Mouse (Mus musculus) CD4-positive, CD25-positive, alpha-beta regulatory T cell, adult 9 weeks (primary cell): ENCODE data around the gene Zbtb8os. TPM values are rescaled to one million over a fixed set of nuclear protein-coding genes. Genes with fewer than 3 reads are reported as not detected.

Experiments used
- polyA plus RNA-seq: library from polyadenylated mRNA; unstranded; fragments of 100-300 nt; shearing (Covaris generic); gene quantifications from one replicate; pipeline ENCODE4 v1.2.1, GENCODE M21; 2017

The Zbtb8os gene
- 86.8 TPM for polyA plus RNA-seq

DNA sequence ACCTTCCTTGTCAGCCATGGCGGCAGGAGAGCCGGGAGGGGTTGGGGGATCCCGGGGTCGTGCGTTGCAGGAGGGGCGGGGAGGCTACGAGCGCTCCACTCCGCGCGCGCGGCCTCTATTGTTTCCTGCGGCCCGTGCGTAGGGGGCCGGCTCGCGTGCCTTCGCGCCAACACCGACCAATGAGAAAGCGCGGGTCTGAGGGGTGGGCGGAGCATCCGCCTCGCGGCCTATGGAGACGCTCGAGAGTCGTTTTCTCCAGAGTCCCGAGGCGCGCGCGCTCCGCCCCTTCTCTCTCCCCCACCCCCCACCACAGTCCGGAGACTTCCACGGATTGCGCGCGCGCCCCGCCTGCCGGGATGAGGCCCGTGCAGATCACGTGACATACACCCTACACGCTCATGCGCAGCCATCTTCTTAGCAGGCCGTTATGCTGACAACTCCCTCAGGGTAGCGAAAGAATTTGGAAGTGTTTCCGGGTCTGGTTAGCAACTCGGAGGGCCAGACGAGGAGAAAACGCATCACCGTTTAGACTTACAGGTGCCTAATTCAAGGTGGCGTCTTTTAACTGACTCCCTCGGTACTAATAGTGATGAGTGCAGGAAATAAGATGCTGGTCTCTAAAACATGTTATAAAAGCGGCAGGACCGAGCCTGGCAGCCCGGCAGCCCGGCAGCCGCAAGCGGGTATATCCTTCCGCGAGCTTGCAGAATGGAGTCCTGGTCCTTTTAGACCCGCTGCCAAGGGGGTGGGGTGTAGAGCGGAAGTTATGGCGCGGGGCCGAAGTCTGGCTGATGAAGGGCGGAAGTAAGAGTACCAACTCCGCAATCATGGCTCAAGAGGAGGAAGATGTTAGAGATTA lies at the start of gene Zbtb8os, which contains the start of gene Rbbp4:
TSS of gene Zbtb8os (plus strand) at position 480 of the 859 bp plus-strand sequence.
TSS of gene Rbbp4 (minus strand) at position 155 of the 859 bp plus-strand sequence.

DNA sequence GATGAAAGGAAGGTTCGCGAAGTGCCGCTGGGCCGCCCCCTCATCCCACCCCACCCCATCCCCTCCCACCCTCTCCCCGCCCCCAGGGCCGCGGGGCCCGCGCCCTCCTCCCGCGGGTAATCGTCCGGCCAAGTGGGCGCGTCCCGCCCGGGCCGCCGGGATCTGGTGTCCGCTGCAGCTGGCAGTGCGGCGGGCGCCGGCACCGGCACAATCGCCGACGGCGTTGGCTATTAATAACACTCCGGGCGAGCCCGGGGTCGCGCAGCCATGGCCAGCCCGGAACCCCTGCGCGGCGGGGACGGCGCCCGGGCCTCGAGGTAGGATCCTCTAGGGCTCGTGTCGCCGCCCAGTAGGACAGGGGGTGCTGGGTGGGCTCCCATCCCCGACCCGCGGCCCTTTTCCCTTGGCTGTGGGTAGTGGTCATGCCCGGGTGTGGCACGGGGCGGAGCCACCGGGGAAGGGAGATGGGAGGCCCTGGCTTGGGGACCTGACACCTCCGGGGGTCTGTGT lies 48.0 kb upstream of the Zbtb8os start, which contains the start of gene Sync:
TSS of gene Sync (plus strand) at position 146 of the 510 bp plus-strand sequence.

DNA sequence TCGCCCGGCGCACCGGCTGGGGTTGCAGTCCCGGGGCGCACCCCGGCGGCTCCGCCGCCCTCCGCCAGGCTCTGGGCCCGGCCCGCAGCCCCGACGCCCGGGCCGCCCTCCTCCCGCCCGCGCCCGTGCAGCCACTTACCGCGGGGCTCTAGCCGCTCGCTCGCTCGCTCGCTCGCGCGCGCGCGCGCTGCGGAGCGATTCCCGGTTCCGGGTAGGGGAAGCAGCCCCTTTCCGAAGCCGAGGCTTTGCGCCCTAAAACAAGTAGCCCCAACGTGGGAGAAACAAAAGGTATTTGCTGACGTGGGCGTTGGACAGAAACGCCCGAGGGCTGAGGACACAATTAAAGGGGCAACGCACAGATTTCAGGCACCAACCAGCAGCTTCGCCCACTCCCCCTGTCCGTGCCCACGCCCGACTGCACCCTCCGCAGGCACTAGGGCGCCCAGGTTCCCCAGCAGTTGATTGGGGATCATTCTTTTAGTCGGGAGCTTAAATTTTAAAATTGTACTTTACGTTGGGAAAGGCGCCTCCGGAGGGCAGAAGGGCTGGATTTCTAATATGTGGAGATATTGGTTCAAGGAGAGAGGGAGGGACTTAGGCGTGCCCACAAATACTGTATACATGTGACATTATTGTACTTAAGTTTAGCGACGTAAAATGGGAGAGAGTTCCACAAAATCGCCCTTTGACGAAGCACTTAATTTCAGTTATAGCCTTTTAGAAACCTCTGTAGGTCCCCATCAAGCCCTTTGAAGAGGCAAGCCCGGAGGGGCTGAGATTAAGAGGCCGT lies 42.3 kb downstream of the Zbtb8os start, which contains the start of gene Zbtb8a:
TSS of gene Zbtb8a (minus strand) at position 516 of the 790 bp plus-strand sequence.

Other genes starting within 250 kb of the Zbtb8os start
- gene Tmem54, start 230.1 kb upstream of the Zbtb8os start, polyA plus RNA-seq, result not detected
- not detected for gene Hpca, start 213.7 kb upstream of the Zbtb8os start, polyA plus RNA-seq
- gene Fndc5, start 198.7 kb upstream of the Zbtb8os start, polyA plus RNA-seq, result 0.10 TPM
- gene S100pbp, start 146.0 kb upstream of the Zbtb8os start, polyA plus RNA-seq, result 19.3 TPM
- 56.3 TPM for gene Yars, start 145.9 kb upstream of the Zbtb8os start, polyA plus RNA-seq
- gene C77080, start 74.3 kb upstream of the Zbtb8os start, polyA plus RNA-seq, result 0.26 TPM
- gene Sync, start 48.1 kb upstream of the Zbtb8os start, polyA plus RNA-seq, result 0.20 TPM
- 380 TPM for gene Rbbp4, start 325 bp upstream of the Zbtb8os start, polyA plus RNA-seq
- 12.3 TPM for gene Zbtb8a, start 42.4 kb downstream of the Zbtb8os start, polyA plus RNA-seq
- not detected for gene Zbtb8b, start 105.2 kb downstream of the Zbtb8os start, polyA plus RNA-seq
- 44.4 TPM for gene Bsdc1, start 125.9 kb downstream of the Zbtb8os start, polyA plus RNA-seq
- not detected for gene Tssk3, start 155.3 kb downstream of the Zbtb8os start, polyA plus RNA-seq
- gene Fam229a, start 155.5 kb downstream of the Zbtb8os start, polyA plus RNA-seq, result not detected
- gene Marcksl1, start 177.9 kb downstream of the Zbtb8os start, polyA plus RNA-seq, result 6.5 TPM
- 375 TPM for gene Hdac1, start 207.0 kb downstream of the Zbtb8os start, polyA plus RNA-seq
- gene Lck, start 237.9 kb downstream of the Zbtb8os start, polyA plus RNA-seq, result 1,699 TPM
- not detected for gene Fam167b, start 242.9 kb downstream of the Zbtb8os start, polyA plus RNA-seq